Mouse (Mus musculus) lung, postnatal 0 days (tissue): ENCODE measurements at regions not wholly inside any gene's neighbourhood (a gene's known extent, or its start where the extent isn't known, plus 50 kb on each side); places are given as distances from the start of the nearest gene placed in this dataset.
A peak's percentile ranks its signal among the peaks of the same experiment; 100 is the strongest.

Source experiments
- ATAC-seq: fragments of 200-750 bp; cut with Nextera tagmentation; 2 replicates; pipeline ENCODE4 v1.8.0; 2017; ENCODE audit warnings: moderate library complexity
- DNase-seq: peaks from one replicate; pipeline ENCODE4 v3.0.0-alpha.2; 2016; ENCODE audit warnings: low spot score
- H3K27ac ChIP-seq: fragments of 300-500 bp; sonication (generic); 2 replicates; pipeline ENCODE4 v1.5.1; 2014; ENCODE audit warnings: antibody characterized with exemption, mild to moderate bottlenecking, low read length, mixed read lengths
- H3K27me3 ChIP-seq: fragments of 300-500 bp; sonication (generic); replicated peaks from 2 replicates; pipeline ENCODE4 v1.6.1; 2014; ENCODE audit warnings: low read length, mixed read lengths; ENCODE audit not compliant: insufficient read depth
- H3K36me3 ChIP-seq: fragments of 300-500 bp; sonication (generic); 2 replicates; pipeline ENCODE4 v1.6.1; 2014; ENCODE audit warnings: low read length, mixed read lengths; ENCODE audit not compliant: insufficient read depth
- H3K4me1 ChIP-seq: fragments of 300-500 bp; sonication (generic); 2 replicates; pipeline ENCODE4 v1.6.1; 2014; ENCODE audit warnings: antibody characterized with exemption, low read depth, low read length, mixed read lengths; ENCODE audit not compliant: insufficient read depth
- H3K4me2 ChIP-seq: fragments of 300-500 bp; sonication (generic); replicated peaks from 2 replicates; pipeline ENCODE4 v1.6.1; 2014; ENCODE audit warnings: low read depth, mild to moderate bottlenecking, low read length, moderate library complexity, mixed read lengths
- H3K4me3 ChIP-seq: fragments of 300-500 bp; sonication (generic); 2 replicates; pipeline ENCODE4 v1.5.1; 2014; ENCODE audit warnings: low read depth, low read length
- H3K9ac ChIP-seq: fragments of 300-500 bp; sonication (generic); replicated peaks from 2 replicates; pipeline ENCODE4 v1.6.1; 2014; ENCODE audit warnings: low read depth, mild to moderate bottlenecking
- H3K9me3 ChIP-seq: fragments of 300-500 bp; sonication (generic); 2 replicates; pipeline ENCODE4 v1.6.1; 2016; ENCODE audit warnings: low read length, mixed read lengths
- CTCF ChIP-seq: IDR thresholded peaks from 2 replicates; pipeline ENCODE4 v1.5.1; 2016; ENCODE audit warnings: antibody characterized with exemption, mild to moderate bottlenecking
- EP300 ChIP-seq: IDR thresholded peaks from 2 replicates; pipeline ENCODE4 v1.6.1; 2016; ENCODE audit warnings: antibody characterized with exemption, mild to moderate bottlenecking, control low read depth
- WGBS: fragments of 180-500 bp; shearing (Covaris S2); extraction: QIAGEN DNeasy Blood & Tissue Kit; methylation state at CpG from one replicate; pipeline ENCODE4 v1.1.7; 2014; 5-methylcytosine and 5-hydroxymethylcytosine counted together

GRCm38 (mm10) chr1:142688828-142689227, 951.6 kb upstream of the B3galt2 start:
- H3K36me3 ChIP-seq = no peaks in the 10 kb centered on the region
- TF ChIP-seq CTCF (no peak), EP300 (no peak)
- ATAC-seq (no peak), DNase-seq (no peak)
- H3K27me3 ChIP-seq = no peaks in the 10 kb centered on the region
- no peak overlapping the region for H3K4me3 ChIP-seq
- no peaks in the 10 kb centered on the region for H3K4me1 ChIP-seq
- no peak overlapping the region for H3K9ac ChIP-seq
- no peak overlapping the region for H3K4me2 ChIP-seq
- no peaks in the 10 kb centered on the region for H3K9me3 ChIP-seq
- H3K27ac ChIP-seq = no peak overlapping the region

GRCm38 (mm10) chr1:142695179-142695578, 945.3 kb upstream of the B3galt2 start:
- 39% methylated on average over 1 of the region's 1 CpGs for WGBS
- no peak overlapping the region for H3K4me3 ChIP-seq
- H3K9ac ChIP-seq = no peak overlapping the region
- no peak overlapping the region for H3K4me2 ChIP-seq
- no peaks in the 10 kb centered on the region for H3K4me1 ChIP-seq
- H3K27me3 ChIP-seq = no peaks in the 10 kb centered on the region
- no peak for ATAC-seq
- DNase-seq = no peak
- no peaks in the 10 kb centered on the region for H3K36me3 ChIP-seq
- TF ChIP-seq EP300 (no peak), CTCF (no peak)
- H3K27ac ChIP-seq = no peak overlapping the region
- H3K9me3 ChIP-seq = no peaks in the 10 kb centered on the region

GRCm38 (mm10) chr1:142708263-142708662, 932.2 kb upstream of the B3galt2 start:
- H3K4me3 ChIP-seq = no peak overlapping the region
- H3K4me1 ChIP-seq = no peaks in the 10 kb centered on the region
- H3K9ac ChIP-seq = no peak overlapping the region
- 65% methylated on average over 2 of the region's 2 CpGs for WGBS
- no peaks in the 10 kb centered on the region for H3K27me3 ChIP-seq
- H3K9me3 ChIP-seq = no peaks in the 10 kb centered on the region
- no peak overlapping the region for H3K27ac ChIP-seq
- DNase-seq (no peak), ATAC-seq (no peak)
- H3K36me3 ChIP-seq = no peaks in the 10 kb centered on the region
- H3K4me2 ChIP-seq = no peak overlapping the region
- TF ChIP-seq CTCF = no peak
- no peak for TF ChIP-seq EP300

GRCm38 (mm10) chr1:142730259-142730658, 910.2 kb upstream of the B3galt2 start:
- H3K27ac ChIP-seq = no peak overlapping the region
- no peak for ATAC-seq
- TF ChIP-seq CTCF (no peak), EP300 (no peak)

DNA sequence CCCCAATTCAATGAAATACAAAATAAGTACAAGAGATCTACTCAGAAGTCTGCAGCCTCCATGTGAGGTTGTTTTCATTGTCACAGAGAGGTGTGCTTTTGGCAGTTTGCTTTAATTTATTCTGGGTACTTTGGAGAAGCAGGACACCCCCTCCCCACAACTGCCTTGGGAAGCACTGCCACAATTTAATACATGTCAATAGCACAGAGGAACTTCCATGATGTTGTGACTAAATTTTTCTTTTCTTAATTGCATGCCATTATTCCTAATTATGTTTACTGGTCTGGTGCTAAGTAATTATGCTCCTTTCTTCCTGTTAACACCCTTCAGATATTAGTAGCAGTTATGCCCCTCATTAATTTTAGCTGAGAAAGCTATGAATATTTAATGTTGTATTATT, 906.4 kb upstream of the B3galt2 start:
- no peak overlapping the region for H3K4me3 ChIP-seq
- H3K4me1 ChIP-seq = no peaks in the 10 kb centered on the region
- no peak overlapping the region for H3K4me2 ChIP-seq
- H3K9me3 ChIP-seq = no peaks in the 10 kb centered on the region
- TF ChIP-seq CTCF (no peak), EP300 (no peak)
- ATAC-seq (no peak), DNase-seq (no peak)
- no peaks in the 10 kb centered on the region for H3K27me3 ChIP-seq
- no peaks in the 10 kb centered on the region for H3K36me3 ChIP-seq
- H3K27ac ChIP-seq = no peak overlapping the region
- no peak overlapping the region for H3K9ac ChIP-seq

More at GRCm38 (mm10) chr1:142730259-142730658, 910.2 kb upstream of the B3galt2 start:
- Histone ChIP-seq H3K4me1 (no peaks in the 10 kb centered on the region), H3K9ac (no peak overlapping the region), H3K36me3 (no peaks in the 10 kb centered on the region), H3K27me3 (no peaks in the 10 kb centered on the region), H3K4me3 (no peak overlapping the region), H3K4me2 (no peak overlapping the region), H3K9me3 (no peaks in the 10 kb centered on the region)
- DNase-seq = no peak

GRCm38 (mm10) chr1:142738376-142738775, 902.1 kb upstream of the B3galt2 start:
- Histone ChIP-seq H3K27me3 (no peaks in the 10 kb centered on the region), H3K9ac (no peak overlapping the region), H3K4me1 (no peaks in the 10 kb centered on the region), H3K9me3 (no peaks in the 10 kb centered on the region), H3K36me3 (no peaks in the 10 kb centered on the region), H3K4me3 (no peak overlapping the region), H3K27ac (no peak overlapping the region), H3K4me2 (no peak overlapping the region)
- no peak for ATAC-seq
- TF ChIP-seq CTCF (no peak), EP300 (no peak)
- no peak for DNase-seq
- 69% methylated on average over 2 of the region's 2 CpGs for WGBS

GRCm38 (mm10) chr1:142742307-142742706, 898.2 kb upstream of the B3galt2 start:
- 16% methylated on average over 2 of the region's 2 CpGs for WGBS
- ATAC-seq (no peak), DNase-seq (peak; percentile 22)
- Histone ChIP-seq H3K4me3 (no peak overlapping the region), H3K4me2 (no peak overlapping the region), H3K36me3 (no peaks in the 10 kb centered on the region), H3K27ac (no peak overlapping the region), H3K9ac (no peak overlapping the region), H3K4me1 (no peaks in the 10 kb centered on the region), H3K27me3 (no peaks in the 10 kb centered on the region), H3K9me3 (no peaks in the 10 kb centered on the region)
- TF ChIP-seq CTCF (peak; percentile 66), EP300 (no peak)
